Mouse (Mus musculus) erythroblast, adult 5-6 weeks (primary cell): ENCODE measurements around the gene Ckm. TPM values are rescaled to one million over a fixed set of nuclear protein-coding genes. Genes with fewer than 3 reads are reported as not detected.

Source experiments
- ATAC-seq: replicated peaks from 2 replicates; pipeline ENCODE4 v1.8.0; 2016; ENCODE audit warnings: moderate number of reproducible peaks, mild to moderate bottlenecking, moderate TSS enrichment, inconsistent platforms; ENCODE audit not compliant: poor library complexity, low FRiP score, severe bottlenecking
- total RNA-seq, 2 experiments: library from RNA; stranded (forward) in 1 of 2; stranded (reverse) in 1 of 2; fragments of 150-400 nt in 1 of 2; fragments of 200-764, 138-1000 nt in 1 of 2; gene quantifications; 2 replicates each; pipeline versions ENCODE4 v1.2.3 to v1.2.4; 2015 to 2017; ENCODE audit warnings: low replicate concordance in 2 of 2

Ckm gene
- total RNA-seq, 2 experiments from 2014 or later: not detected

GRCm38 (mm10) chr7:19427999-19428650 lies 23.5 kb downstream of the Ckm start:
- ATAC-seq: no peak

- no peak for ATAC-seq
Measured at GRCm38 (mm10) chr7:19429726-19430125, 25.1 kb downstream of the Ckm start.

GRCm38 (mm10) chr7:19430402-19430801 lies 25.8 kb downstream of the Ckm start:
- no peak for ATAC-seq

GRCm38 (mm10) chr7:19432475-19432874 lies 27.9 kb downstream of the Ckm start:
- no peak for ATAC-seq

- ATAC-seq: no peak
Measured at GRCm38 (mm10) chr7:19436276-19436675, 31.7 kb downstream of the Ckm start.

- no peak for ATAC-seq
Measured at GRCm38 (mm10) chr7:19437048-19437447, 32.5 kb downstream of the Ckm start.

- ATAC-seq: no peak
Measured at GRCm38 (mm10) chr7:19441448-19442091, 37.0 kb downstream of the Ckm start.

GRCm38 (mm10) chr7:19443344-19443743 lies 38.8 kb downstream of the Ckm start:
- peak; percentile 62 for ATAC-seq

- ATAC-seq: no peak
Measured at GRCm38 (mm10) chr7:19444801-19445200, 40.2 kb downstream of the Ckm start.

GRCm38 (mm10) chr7:19447689-19448088 lies 43.1 kb downstream of the Ckm start:
- ATAC-seq: no peak

- no peak for ATAC-seq
Measured at GRCm38 (mm10) chr7:19449165-19449564, 44.6 kb downstream of the Ckm start.

GRCm38 (mm10) chr7:19455186-19455585 lies 50.6 kb downstream of the Ckm start:
- no peak for ATAC-seq

GRCm38 (mm10) chr7:19455819-19456495 lies 51.4 kb downstream of the Ckm start:
- no peak for ATAC-seq

- no peak for ATAC-seq
Measured at GRCm38 (mm10) chr7:19456628-19457027, 52.1 kb downstream of the Ckm start.

GRCm38 (mm10) chr7:19457414-19458071 lies 53.0 kb downstream of the Ckm start:
- ATAC-seq: no peak

- ATAC-seq: no peak
Measured at GRCm38 (mm10) chr7:19458072-19458486, 53.5 kb downstream of the Ckm start.

- 0 out of 2 replicates have a peak, but pooled peaks have one; percentile 40 for ATAC-seq
Measured at GRCm38 (mm10) chr7:19458591-19459111, 54.1 kb downstream of the Ckm start, which contains the start of gene Mark4. TSS of gene Mark4 (minus strand) at chr7:19458821.

GRCm38 (mm10) chr7:19459144-19459870 lies 54.7 kb downstream of the Ckm start:
- no peak for ATAC-seq

GRCm38 (mm10) chr7:19460500-19460899 lies 55.9 kb downstream of the Ckm start:
- ATAC-seq: no peak

GRCm38 (mm10) chr7:19461488-19461887 lies 56.9 kb downstream of the Ckm start:
- ATAC-seq: no peak
